Mouse (Mus musculus): ENCODE measurements around the gene Fam107b. TPM values are rescaled to one million over a fixed set of nuclear protein-coding genes. Genes with fewer than 3 reads are reported as not detected.

Gene Fam107b
- polyA plus RNA-seq, 1 experiment from 2014 or later, result 61.7 TPM

DNA sequence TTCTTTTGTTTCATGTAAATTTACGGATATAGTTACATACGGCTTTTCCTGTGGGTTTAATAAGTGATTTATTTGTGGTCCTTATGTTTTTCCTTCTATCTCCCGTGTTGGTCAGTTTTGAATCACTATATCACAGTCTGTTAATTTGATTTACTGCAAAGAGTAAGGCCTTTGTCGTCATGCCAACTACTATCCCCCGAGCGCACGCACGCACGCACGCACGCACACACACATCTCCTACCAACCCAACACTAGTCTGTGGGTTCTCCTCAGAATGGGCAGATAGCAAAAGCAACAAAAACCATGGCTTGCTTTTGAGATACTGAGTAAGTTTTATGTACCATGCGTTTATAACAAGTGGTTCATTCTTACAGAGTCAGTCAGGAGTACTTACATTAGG is 168.4 kb downstream of the Fam107b start:
- 73% methylated on average over 12 of the region's 12 CpGs for WGBS
- H3K36me3 ChIP-seq (ENCODE audit: control insufficient read depth, insufficient read depth), result no peaks in the 10 kb centered on the region
- ATAC-seq, result no peak
- H3K4me3 ChIP-seq (replicated peaks; ENCODE audit: low read length), result no peak overlapping the region
- H3K9me3 ChIP-seq (ENCODE audit: control insufficient read depth, low read length), result no peaks in the 10 kb centered on the region
- H3K27ac ChIP-seq (ENCODE audit: low read length), result no peak overlapping the region
- no peaks in the 10 kb centered on the region for H3K27me3 ChIP-seq (replicated peaks; ENCODE audit: control insufficient read depth, insufficient read depth, low read length)
- no peak overlapping the region for H3K9ac ChIP-seq (replicated peaks; ENCODE audit: low read depth, low read length)
- H3K4me2 ChIP-seq (ENCODE audit: low read length), result no peak overlapping the region
- H3K4me1 ChIP-seq (replicated peaks; ENCODE audit: control insufficient read depth, insufficient read depth, low read length), result peaks cover 32% of the 10 kb centered on the region

DNA sequence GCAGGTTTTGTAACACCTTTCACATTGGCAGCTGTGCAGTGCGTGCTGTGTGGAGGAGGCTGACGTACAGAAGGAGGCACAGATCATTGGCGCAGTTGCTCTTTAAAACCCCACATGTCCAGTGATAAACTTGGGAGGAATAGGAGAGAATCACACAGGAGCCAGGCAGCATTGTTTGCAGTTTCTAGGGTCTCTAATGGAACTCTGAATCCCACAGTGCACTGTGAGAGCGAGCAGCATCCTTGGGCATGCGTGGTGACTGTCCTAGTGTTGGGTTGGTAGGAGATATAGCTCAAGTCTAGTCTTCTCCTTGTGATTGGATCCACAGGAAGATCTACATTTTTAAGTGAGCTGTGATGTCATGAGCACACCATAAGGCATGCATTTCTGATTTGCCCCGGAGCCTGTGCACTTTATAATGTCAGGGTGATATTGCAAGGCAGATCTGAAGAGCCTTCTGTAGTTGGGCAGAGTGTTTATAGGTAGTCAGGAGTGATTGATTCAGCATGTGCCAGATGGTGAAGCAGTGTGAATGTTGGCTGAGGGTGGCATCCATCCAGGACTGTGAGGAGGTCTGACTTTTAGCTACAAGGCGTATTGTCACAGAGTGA is 169.2 kb downstream of the Fam107b start:
- H3K27ac ChIP-seq (ENCODE audit: low read length), result peak overlapping the region; percentile 54
- ATAC-seq, result peak; percentile 71
- no peaks in the 10 kb centered on the region for H3K36me3 ChIP-seq (ENCODE audit: control insufficient read depth, insufficient read depth)
- no peak overlapping the region for H3K4me3 ChIP-seq (replicated peaks; ENCODE audit: low read length)
- 61% methylated on average over 7 of the region's 7 CpGs for WGBS
- H3K4me1 ChIP-seq (replicated peaks; ENCODE audit: control insufficient read depth, insufficient read depth, low read length), result peaks cover 32% of the 10 kb centered on the region
- H3K27me3 ChIP-seq (replicated peaks; ENCODE audit: control insufficient read depth, insufficient read depth, low read length), result no peaks in the 10 kb centered on the region
- H3K9ac ChIP-seq (replicated peaks; ENCODE audit: low read depth, low read length), result no peak overlapping the region
- no peak overlapping the region for H3K4me2 ChIP-seq (ENCODE audit: low read length)
- H3K9me3 ChIP-seq (ENCODE audit: control insufficient read depth, low read length), result no peaks in the 10 kb centered on the region

GRCm38 (mm10) chr2:3740256-3740655 is 170.0 kb downstream of the Fam107b start:
- ATAC-seq, result no peak
- Histone ChIP-seq H3K27ac (ENCODE audit: low read length) (peak overlapping the region; percentile 49), H3K9me3 (ENCODE audit: control insufficient read depth, low read length) (no peaks in the 10 kb centered on the region), H3K9ac (replicated peaks; ENCODE audit: low read depth, low read length) (no peak overlapping the region), H3K4me3 (replicated peaks; ENCODE audit: low read length) (no peak overlapping the region), H3K36me3 (ENCODE audit: control insufficient read depth, insufficient read depth) (no peaks in the 10 kb centered on the region), H3K4me2 (ENCODE audit: low read length) (no peak overlapping the region), H3K4me1 (replicated peaks; ENCODE audit: control insufficient read depth, insufficient read depth, low read length) (peaks cover 32% of the 10 kb centered on the region), H3K27me3 (replicated peaks; ENCODE audit: control insufficient read depth, insufficient read depth, low read length) (no peaks in the 10 kb centered on the region)
- WGBS, result 88% methylated on average over 3 of the region's 3 CpGs

- Histone ChIP-seq H3K4me3 (replicated peaks; ENCODE audit: low read length) (no peak overlapping the region), H3K27me3 (replicated peaks; ENCODE audit: control insufficient read depth, insufficient read depth, low read length) (no peaks in the 10 kb centered on the region), H3K36me3 (ENCODE audit: control insufficient read depth, insufficient read depth) (no peaks in the 10 kb centered on the region), H3K9ac (replicated peaks; ENCODE audit: low read depth, low read length) (no peak overlapping the region), H3K4me1 (replicated peaks; ENCODE audit: control insufficient read depth, insufficient read depth, low read length) (peaks cover 32% of the 10 kb centered on the region), H3K9me3 (ENCODE audit: control insufficient read depth, low read length) (no peaks in the 10 kb centered on the region), H3K4me2 (ENCODE audit: low read length) (no peak overlapping the region), H3K27ac (ENCODE audit: low read length) (peak overlapping the region; percentile 49)
- no peak for ATAC-seq
- WGBS, result 87% methylated on average over 4 of the region's 4 CpGs
These were observed 170.4 kb downstream of the Fam107b start for GRCm38 (mm10) chr2:3740670-3741069.

DNA sequence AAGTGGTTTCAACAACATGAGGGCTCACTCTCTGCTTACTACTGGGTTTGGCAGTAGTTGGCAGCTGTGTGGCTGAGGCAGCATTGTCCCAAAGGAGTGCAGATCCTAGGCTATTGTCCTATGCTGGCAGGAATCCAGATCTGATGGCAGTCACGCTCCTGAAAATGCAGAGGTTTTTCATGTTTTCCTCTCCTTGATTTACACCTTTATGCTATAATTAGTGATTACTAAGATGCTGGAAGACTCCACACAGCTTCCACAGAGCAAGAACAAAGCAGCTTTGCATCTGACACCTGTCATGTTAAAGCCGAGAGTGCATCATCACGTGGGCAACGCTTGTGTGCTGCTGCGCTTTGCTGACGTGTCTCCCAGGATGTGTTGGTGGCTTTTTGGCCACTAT is 172.2 kb downstream of the Fam107b start:
- Histone ChIP-seq H3K27ac (ENCODE audit: low read length) (peak overlapping the region; percentile 54), H3K4me1 (replicated peaks; ENCODE audit: control insufficient read depth, insufficient read depth, low read length) (peaks cover 36% of the 10 kb centered on the region), H3K27me3 (replicated peaks; ENCODE audit: control insufficient read depth, insufficient read depth, low read length) (no peaks in the 10 kb centered on the region), H3K36me3 (ENCODE audit: control insufficient read depth, insufficient read depth) (no peaks in the 10 kb centered on the region), H3K9ac (replicated peaks; ENCODE audit: low read depth, low read length) (no peak overlapping the region), H3K9me3 (ENCODE audit: control insufficient read depth, low read length) (no peaks in the 10 kb centered on the region), H3K4me2 (ENCODE audit: low read length) (peak overlapping the region; percentile 6; the same call in 1 of the 2 replicates), H3K4me3 (replicated peaks; ENCODE audit: low read length) (no peak overlapping the region)
- 27% methylated on average over 6 of the region's 6 CpGs for WGBS
- ATAC-seq, result peak; percentile 45

DNA sequence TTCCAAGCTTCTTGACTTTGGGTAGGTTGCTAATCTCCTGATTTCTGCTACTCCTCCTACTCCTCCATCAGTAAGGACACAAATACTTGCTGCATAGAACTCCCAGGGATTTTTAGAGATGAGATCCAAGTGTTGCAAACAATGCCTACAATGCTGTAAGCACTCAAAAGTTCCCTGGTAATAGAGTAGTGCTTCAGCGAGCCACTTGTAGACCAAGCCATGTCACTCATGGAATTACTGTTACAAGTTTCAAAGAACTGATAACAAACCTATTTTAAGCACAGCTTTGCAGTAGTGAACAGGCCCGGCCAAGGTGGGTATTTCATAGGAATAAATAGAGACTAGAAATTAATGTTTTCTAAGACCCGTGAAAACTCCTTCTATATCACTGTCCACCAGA is 174.8 kb downstream of the Fam107b start:
- Histone ChIP-seq H3K4me3 (replicated peaks; ENCODE audit: low read length) (no peak overlapping the region), H3K4me2 (ENCODE audit: low read length) (no peak overlapping the region), H3K9ac (replicated peaks; ENCODE audit: low read depth, low read length) (no peak overlapping the region), H3K27me3 (replicated peaks; ENCODE audit: control insufficient read depth, insufficient read depth, low read length) (no peaks in the 10 kb centered on the region), H3K9me3 (ENCODE audit: control insufficient read depth, low read length) (no peaks in the 10 kb centered on the region), H3K4me1 (replicated peaks; ENCODE audit: control insufficient read depth, insufficient read depth, low read length) (peaks cover 23% of the 10 kb centered on the region), H3K36me3 (ENCODE audit: control insufficient read depth, insufficient read depth) (no peaks in the 10 kb centered on the region), H3K27ac (ENCODE audit: low read length) (no peak overlapping the region)
- no peak for ATAC-seq
- whole genome bisulfite sequencing, result 76% methylated on average over 3 of the region's 3 CpGs

- H3K27me3 ChIP-seq (replicated peaks; ENCODE audit: control insufficient read depth, insufficient read depth, low read length), result no peaks in the 10 kb centered on the region
- H3K36me3 ChIP-seq (ENCODE audit: control insufficient read depth, insufficient read depth), result no peaks in the 10 kb centered on the region
- H3K4me3 ChIP-seq (replicated peaks; ENCODE audit: low read length), result no peak overlapping the region
- no peak overlapping the region for H3K9ac ChIP-seq (replicated peaks; ENCODE audit: low read depth, low read length)
- H3K4me2 ChIP-seq (ENCODE audit: low read length), result no peak overlapping the region
- 83% methylated on average over 13 of the region's 13 CpGs for WGBS
- H3K27ac ChIP-seq (ENCODE audit: low read length), result no peak overlapping the region
- H3K9me3 ChIP-seq (ENCODE audit: control insufficient read depth, low read length), result no peaks in the 10 kb centered on the region
- ATAC-seq, result no peak
- peaks cover 16% of the 10 kb centered on the region for H3K4me1 ChIP-seq (replicated peaks; ENCODE audit: control insufficient read depth, insufficient read depth, low read length)
These were observed 175.8 kb downstream of the Fam107b start for GRCm38 (mm10) chr2:3745910-3746606.

GRCm38 (mm10) chr2:3748714-3749503 is 178.6 kb downstream of the Fam107b start:
- Histone ChIP-seq H3K27me3 (replicated peaks; ENCODE audit: control insufficient read depth, insufficient read depth, low read length) (no peaks in the 10 kb centered on the region), H3K36me3 (ENCODE audit: control insufficient read depth, insufficient read depth) (no peaks in the 10 kb centered on the region)

GRCm38 (mm10) chr2:3749504-3750024 is 179.3 kb downstream of the Fam107b start:
- no peaks in the 10 kb centered on the region for H3K27me3 ChIP-seq (replicated peaks; ENCODE audit: control insufficient read depth, insufficient read depth, low read length)
- WGBS, result 72% methylated on average over 6 of the region's 6 CpGs

More at GRCm38 (mm10) chr2:3748714-3749503, 178.6 kb downstream of the Fam107b start:
- WGBS, result 81% methylated on average over 12 of the region's 12 CpGs
- no peak overlapping the region for H3K27ac ChIP-seq (ENCODE audit: low read length)
- peaks cover 10% of the 10 kb centered on the region for H3K4me1 ChIP-seq (replicated peaks; ENCODE audit: control insufficient read depth, insufficient read depth, low read length)
- no peaks in the 10 kb centered on the region for H3K9me3 ChIP-seq (ENCODE audit: control insufficient read depth, low read length)
- no peak overlapping the region for H3K9ac ChIP-seq (replicated peaks; ENCODE audit: low read depth, low read length)
- no peak overlapping the region for H3K4me2 ChIP-seq (ENCODE audit: low read length)
- no peak overlapping the region for H3K4me3 ChIP-seq (replicated peaks; ENCODE audit: low read length)
- no peak for ATAC-seq

More at GRCm38 (mm10) chr2:3749504-3750024, 179.3 kb downstream of the Fam107b start:
- no peak overlapping the region for H3K4me3 ChIP-seq (replicated peaks; ENCODE audit: low read length)
- no peak overlapping the region for H3K9ac ChIP-seq (replicated peaks; ENCODE audit: low read depth, low read length)
- no peak overlapping the region for H3K27ac ChIP-seq (ENCODE audit: low read length)
- H3K4me1 ChIP-seq (replicated peaks; ENCODE audit: control insufficient read depth, insufficient read depth, low read length), result peaks cover 13% of the 10 kb centered on the region
- H3K4me2 ChIP-seq (ENCODE audit: low read length), result no peak overlapping the region
- no peaks in the 10 kb centered on the region for H3K36me3 ChIP-seq (ENCODE audit: control insufficient read depth, insufficient read depth)
- no peaks in the 10 kb centered on the region for H3K9me3 ChIP-seq (ENCODE audit: control insufficient read depth, low read length)
- no peak for ATAC-seq

All from forebrain, embryonic 16.5 days (tissue).